In the genomic region with DNA sequence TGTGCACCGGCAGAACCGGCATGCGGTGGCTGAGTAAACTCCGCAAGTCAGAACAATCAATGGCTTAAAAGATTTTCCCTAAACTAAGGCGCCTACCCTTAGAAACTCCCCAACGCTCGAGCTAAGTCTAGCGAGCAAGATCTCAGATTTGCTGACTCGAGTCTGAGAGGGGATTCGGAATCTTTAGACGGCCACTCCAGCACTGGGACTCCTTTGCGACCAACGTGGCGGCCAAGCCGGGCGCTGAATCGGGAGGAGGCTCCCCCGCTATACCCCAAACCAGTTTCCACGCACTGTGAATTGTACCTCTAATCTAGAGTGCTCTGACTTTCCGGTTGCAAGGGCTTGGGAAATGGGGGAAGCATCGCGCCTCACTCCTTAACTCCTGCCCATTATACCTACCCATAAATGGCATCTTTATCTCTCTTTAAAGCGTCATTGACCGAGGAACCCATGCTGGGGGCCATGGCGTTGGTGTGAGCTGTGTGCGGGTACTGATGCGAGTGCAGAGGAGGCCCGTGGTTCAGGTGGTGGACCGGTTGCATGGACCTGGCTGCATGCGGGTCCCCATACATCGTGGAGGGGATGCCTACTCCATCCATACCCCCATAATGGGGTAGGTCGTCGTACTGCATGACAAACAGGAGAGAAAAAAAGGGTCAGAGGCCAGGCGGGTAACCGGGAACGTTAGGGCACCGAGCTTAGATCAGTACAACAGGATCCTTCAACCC, we compare ENCODE assay signal across 8 mouse cellular contexts. TPM values are rescaled to one million over a fixed set of nuclear protein-coding genes. Genes with fewer than 3 reads are reported as not detected.
DNase-seq lines count a peak whose midpoint lies in the region; ATAC-seq lines count a peak whose summit lies in the region.

No protein-coding gene starts in this region.

- H3K36me3 ChIP-seq in hindbrain, embryonic 14.5 days (replicated peaks; ENCODE audit: control insufficient read depth, insufficient read depth): peaks cover 38% of the 10 kb centered on the region

- H3K4me3 ChIP-seq in hindbrain, embryonic 14.5 days (replicated peaks; ENCODE audit: low read length): peak overlapping the region; percentile 74

- peaks cover 1% of the 10 kb centered on the region; the same call in 1 of the 2 replicates for H3K4me1 ChIP-seq in hindbrain, embryonic 14.5 days (replicated peaks; ENCODE audit: control insufficient read depth, insufficient read depth, low read length)

- DNase-seq in adrenal gland, adult (ENCODE audit: inconsistent age in 2 of 2, low spot score in 1 of 2): peak; percentile 49 to 88
- DNase-seq in adrenal gland, postnatal 36 days: no peak
- DNase-seq in urinary bladder, adult 2 months (ENCODE audit: low spot score): peak; percentile 53
- no peak for DNase-seq in urinary bladder, postnatal 14 days (ENCODE audit: low spot score)
- DNase-seq in hindbrain, embryonic 14.5 days (ENCODE audit: low spot score): peak; percentile 55
- DNase-seq in lung, postnatal 4 days: peak; percentile 27 to 30
- no peak for DNase-seq in MN1 (ENCODE audit: low spot score)
- DNase-seq in right cerebral cortex, adult 18-20 months: no peak

- peak overlapping the region; percentile 100 for H3K9ac ChIP-seq in hindbrain, embryonic 14.5 days

- H3K9me3 ChIP-seq in hindbrain, embryonic 14.5 days (ENCODE audit: control insufficient read depth, low read length): no peaks in the 10 kb centered on the region

- peak overlapping the region; percentile 99 for H3K27ac ChIP-seq in hindbrain, embryonic 14.5 days

- under 1% methylated on average over 37 of the region's 37 CpGs for WGBS in hindbrain, embryonic 14.5 days

- ATAC-seq in hindbrain, embryonic 14.5 days (ENCODE audit: low FRiP score): no peak

- H3K4me2 ChIP-seq in hindbrain, embryonic 14.5 days (replicated peaks): peak overlapping the region; percentile 93

- no peaks in the 10 kb centered on the region for H3K27me3 ChIP-seq in hindbrain, embryonic 14.5 days (ENCODE audit: control insufficient read depth, insufficient read depth, low read length)

RNA-seq across cellular contexts. Expression of gene Meis1, which starts 2.9 kb away (rescaled TPM):
- total RNA-seq in adrenal gland, postnatal 36 days (2021): 10 to 100 TPM; 56.0 to 57.4 TPM
- polyA plus RNA-seq in urinary bladder, adult 2 months (2012; rRNA removed): 127 and 134 TPM in 2 replicates
- polyA plus RNA-seq in hindbrain, embryonic 14.5 days (2014; fragmentation: Nextera tagmentation; extraction: Ambion mirVana): 171 and 178 TPM in 2 replicates

Comparison
In these comparisons a context has a peak if more than half of its experiments do, and no peak if none do; other contexts are left out.
1. DNase-seq: peak in adrenal gland, adult (2 of 2), urinary bladder, adult 2 months (single experiment), hindbrain, embryonic 14.5 days (single experiment) and lung, postnatal 4 days (2 of 2); none in adrenal gland, postnatal 36 days (0 of 2), urinary bladder, postnatal 14 days (single experiment), MN1 (single experiment) and right cerebral cortex, adult 18-20 months (single experiment).